Mouse (Mus musculus): Measurements from ENCODE around the gene AC124502.3.

GRCm38 (mm10) chr19:5001666-5002406, 36.9 kb upstream of the AC124502.3 start:
- peak; percentile 89 for TF ChIP-seq CTCF (IDR thresholded peaks at IDR 0.05; ENCODE audit: low read depth)
- no peak for TF ChIP-seq EP300 (optimal IDR thresholded peaks at IDR 0.05)
